Mouse (Mus musculus) megakaryocyte, adult 5-6 weeks (primary cell): ENCODE results near the gene Ppfibp1. TPM values are rescaled to one million over a fixed set of nuclear protein-coding genes. Genes with fewer than 3 reads are reported as not detected.

Experiments used
- ATAC-seq: 2 replicates; pipeline ENCODE4 v1.8.0; 2016; ENCODE audit warnings: mild to moderate bottlenecking, inconsistent platforms; ENCODE audit not compliant: poor library complexity, severe bottlenecking
- total RNA-seq, 2 experiments: library from RNA; stranded (forward) in 1 of 2; stranded (reverse) in 1 of 2; fragments of 153-499, 151-499 nt in 1 of 2; fragments of 221-1000, 200-1000 nt in 1 of 2; gene quantifications; 2 replicates each; pipeline versions ENCODE4 v1.2.3 to v1.2.4; 2015 to 2017

Gene Ppfibp1
- total RNA-seq, 2 experiments from 2014 or later, result 5.0 to 10.5 TPM

- ATAC-seq, result 0 out of 2 replicates have a peak, but pooled peaks have one; percentile 4
Measured at GRCm38 (mm10) chr6:147079919-147080318, 191.6 kb downstream of the Ppfibp1 start.

Other genes starting within 250 kb of the Ppfibp1 start
- 96.7 and 109 TPM in 2 replicates for gene Med21, start 245.9 kb upstream of the Ppfibp1 start, total RNA-seq (2015)
- gene Med21, start 245.9 kb upstream of the Ppfibp1 start, total RNA-seq (2017), result 76.2 and 82.8 TPM in 2 replicates
- gene Tm7sf3, start 245.7 kb upstream of the Ppfibp1 start, total RNA-seq (2015), result 27.8 and 31.6 TPM in 2 replicates
- gene Tm7sf3, start 245.7 kb upstream of the Ppfibp1 start, total RNA-seq (2017), result 40.3 and 40.4 TPM in 2 replicates
- 2.2 and 5.0 TPM in 2 replicates for gene Stk38l, start 163.5 kb upstream of the Ppfibp1 start, total RNA-seq (2015)
- gene Stk38l, start 163.5 kb upstream of the Ppfibp1 start, total RNA-seq (2017), result 2.8 and 3.7 TPM in 2 replicates
- 0.04 and 0.16 TPM in 2 replicates for gene Arntl2, start 92.4 kb upstream of the Ppfibp1 start, total RNA-seq (2015)
- not detected in 2 replicates for gene Arntl2, start 92.4 kb upstream of the Ppfibp1 start, total RNA-seq (2017)
- not detected in 2 replicates for gene Smco2, start 38.4 kb upstream of the Ppfibp1 start, total RNA-seq (2015)
- not detected in 2 replicates for gene Smco2, start 38.4 kb upstream of the Ppfibp1 start, total RNA-seq (2017)
- not detected in 2 replicates for gene 1700034J05Rik, start 65.9 kb downstream of the Ppfibp1 start, total RNA-seq (2015)
- gene 1700034J05Rik, start 65.9 kb downstream of the Ppfibp1 start, total RNA-seq (2017), result not detected in 2 replicates
- gene Rep15, start 144.1 kb downstream of the Ppfibp1 start, total RNA-seq (2015), result 0.09 and 0.11 TPM in 2 replicates
- gene Rep15, start 144.1 kb downstream of the Ppfibp1 start, total RNA-seq (2017), result not detected in 2 replicates
- 46.9 and 61.2 TPM in 2 replicates for gene Mrps35, start 154.3 kb downstream of the Ppfibp1 start, total RNA-seq (2015)
- 30.7 and 73.0 TPM in 2 replicates for gene Mrps35, start 154.3 kb downstream of the Ppfibp1 start, total RNA-seq (2017)
- gene Mansc4, start 198.5 kb downstream of the Ppfibp1 start, total RNA-seq (2015), result not detected in 2 replicates
- gene Mansc4, start 198.5 kb downstream of the Ppfibp1 start, total RNA-seq (2017), result not detected in 2 replicates
- gene Klhl42, start 202.9 kb downstream of the Ppfibp1 start, total RNA-seq (2015), result 3.7 and 4.1 TPM in 2 replicates
- 5.0 TPM in 2 replicates for gene Klhl42, start 202.9 kb downstream of the Ppfibp1 start, total RNA-seq (2017)